Mouse (Mus musculus) spleen, adult 2 months (tissue): ENCODE measurements around the gene Gcm1.

Experiments used
- CTCF ChIP-seq: fragments of 200-500 bp; IDR thresholded peaks from 2 replicates; pipeline ENCODE4 v1.5.1; 2011; ENCODE audit warnings: mild to moderate bottlenecking, inconsistent platforms; ENCODE audit not compliant: insufficient read depth, insufficient read length, insufficient replicate concordance; ENCODE audit errors: extremely low read depth
- POLR2A ChIP-seq: fragments of 200-500 bp; IDR thresholded peaks from 2 replicates; pipeline ENCODE4 v1.6.1; 2011; ENCODE audit warnings: low read depth, low read length, inconsistent platforms

DNA sequence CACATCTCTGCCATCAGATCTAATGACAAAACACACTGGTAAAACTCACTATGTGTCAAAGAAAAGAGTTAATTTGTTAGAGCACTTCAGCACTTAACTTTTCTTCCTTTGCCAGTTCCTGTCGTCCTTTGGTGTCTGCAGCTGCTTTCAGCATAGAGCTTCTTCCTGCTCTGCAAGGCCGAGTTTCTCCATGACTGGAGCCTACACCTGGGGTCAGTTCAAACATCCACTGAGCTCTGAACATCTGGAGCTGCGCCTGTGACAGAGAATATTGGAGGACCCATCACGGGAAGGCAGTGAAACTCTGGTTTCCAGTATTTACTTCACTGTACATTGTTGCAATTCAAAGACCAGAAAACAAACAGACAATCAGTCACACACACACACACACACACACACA lies 49.7 kb downstream of the Gcm1 start:
- TF ChIP-seq POLR2A (no peak), CTCF (no peak)
